Mouse (Mus musculus) E14TG2a.4 (cell line): ENCODE measurements around the gene B4galt2.

ENCODE experiments used
- CTCF ChIP-seq: conservative IDR thresholded peaks from 2 replicates; pipeline ENCODE4 v1.5.1; 2014; ENCODE audit warnings: low read length
- NANOG ChIP-seq: IDR thresholded peaks from 2 replicates; pipeline ENCODE4 v1.6.1; 2014; ENCODE audit warnings: borderline replicate concordance, low read length, mixed read lengths
- POU5F1 ChIP-seq: IDR thresholded peaks from 2 replicates; pipeline ENCODE4 v1.6.1; 2014; ENCODE audit warnings: low read length, borderline replicate concordance

DNA sequence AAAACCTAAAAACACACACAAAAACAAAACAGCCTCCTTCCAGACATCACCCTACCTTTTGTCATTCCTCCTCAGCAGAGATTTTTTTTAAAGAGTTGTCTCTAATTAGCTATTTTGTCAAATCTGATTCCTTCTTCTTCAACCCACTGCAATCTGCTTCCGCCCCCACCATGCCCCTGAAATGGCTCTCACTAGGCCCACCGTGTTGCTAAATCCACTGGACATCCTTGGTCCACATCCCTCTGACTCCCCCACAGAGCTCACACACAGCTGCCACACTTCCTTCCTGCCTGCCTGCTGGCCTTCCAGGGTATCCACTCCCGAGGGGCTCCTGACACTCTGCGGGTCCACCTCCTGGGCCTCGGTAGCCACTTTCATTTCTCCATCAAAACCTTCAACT, 4.6 kb downstream of the B4galt2 start:
- TF ChIP-seq CTCF = no peak
- TF ChIP-seq POU5F1 = no peak
- TF ChIP-seq NANOG = no peak
